Mouse (Mus musculus): Measurements from ENCODE around the gene Cwc25.

GRCm38 (mm10) chr11:97771410-97771809 is 5.1 kb upstream of the Cwc25 start:
- TF ChIP-seq CTCF (IDR thresholded peaks at IDR 0.05; ENCODE audit: control insufficient read depth, insufficient read depth, low read length) (no peak), POLR2A (IDR thresholded peaks at IDR 0.05; ENCODE audit: borderline replicate concordance, control insufficient read depth, low read depth, low read length) (no peak)
